Mouse (Mus musculus): ENCODE results near the gene Tsks. TPM values are rescaled to one million over a fixed set of nuclear protein-coding genes. Genes with fewer than 3 reads are reported as not detected.

Gene Tsks
- polyA plus RNA-seq, 1 experiment: not detected

- peaks cover 13% of the 10 kb centered on the region for H3K4me1 ChIP-seq (ENCODE audit: control insufficient read depth, insufficient read depth, low read length)
- no peak overlapping the region for H3K27ac ChIP-seq (ENCODE audit: insufficient read depth, low read depth, low read length)
- no peak overlapping the region for H3K4me3 ChIP-seq (ENCODE audit: insufficient read depth, low read length)
- TF ChIP-seq CTCF (IDR thresholded peaks at IDR 0.05; ENCODE audit: low read depth, low read length) (no peak), POLR2A (IDR thresholded peaks at IDR 0.05; ENCODE audit: borderline replicate concordance, low read depth, low read length) (no peak)
Measured at GRCm38 (mm10) chr7:44957183-44957835, 14.3 kb downstream of the Tsks start.

- TF ChIP-seq POLR2A (IDR thresholded peaks at IDR 0.05; ENCODE audit: borderline replicate concordance, low read depth, low read length): no peak
- no peak for TF ChIP-seq CTCF (IDR thresholded peaks at IDR 0.05; ENCODE audit: low read depth, low read length)
- Histone ChIP-seq H3K27ac (ENCODE audit: insufficient read depth, low read depth, low read length) (no peak overlapping the region), H3K4me1 (ENCODE audit: control insufficient read depth, insufficient read depth, low read length) (peaks cover 16% of the 10 kb centered on the region), H3K4me3 (ENCODE audit: insufficient read depth, low read length) (no peak overlapping the region)
Measured at GRCm38 (mm10) chr7:44958208-44958607, 15.2 kb downstream of the Tsks start.

GRCm38 (mm10) chr7:44959281-44959680, 16.3 kb downstream of the Tsks start:
- peaks cover 16% of the 10 kb centered on the region for H3K4me1 ChIP-seq (ENCODE audit: control insufficient read depth, insufficient read depth, low read length)
- no peak for TF ChIP-seq POLR2A (IDR thresholded peaks at IDR 0.05; ENCODE audit: borderline replicate concordance, low read depth, low read length)
- TF ChIP-seq CTCF (IDR thresholded peaks at IDR 0.05; ENCODE audit: low read depth, low read length): no peak
- no peak overlapping the region for H3K27ac ChIP-seq (ENCODE audit: insufficient read depth, low read depth, low read length)
- no peak overlapping the region for H3K4me3 ChIP-seq (ENCODE audit: insufficient read depth, low read length)

GRCm38 (mm10) chr7:44959874-44960511, 17.0 kb downstream of the Tsks start:
- Histone ChIP-seq H3K4me1 (ENCODE audit: control insufficient read depth, insufficient read depth, low read length) (peaks cover 16% of the 10 kb centered on the region), H3K4me3 (ENCODE audit: insufficient read depth, low read length) (no peak overlapping the region), H3K27ac (ENCODE audit: insufficient read depth, low read depth, low read length) (no peak overlapping the region)
- no peak for TF ChIP-seq POLR2A (IDR thresholded peaks at IDR 0.05; ENCODE audit: borderline replicate concordance, low read depth, low read length)
- TF ChIP-seq CTCF (IDR thresholded peaks at IDR 0.05; ENCODE audit: low read depth, low read length): no peak

GRCm38 (mm10) chr7:44960512-44960910, 17.5 kb downstream of the Tsks start:
- TF ChIP-seq CTCF (IDR thresholded peaks at IDR 0.05; ENCODE audit: low read depth, low read length) (no peak), POLR2A (IDR thresholded peaks at IDR 0.05; ENCODE audit: borderline replicate concordance, low read depth, low read length) (no peak)

GRCm38 (mm10) chr7:44962337-44962736, 19.3 kb downstream of the Tsks start:
- Histone ChIP-seq H3K4me1 (ENCODE audit: control insufficient read depth, insufficient read depth, low read length) (peaks cover 16% of the 10 kb centered on the region), H3K27ac (ENCODE audit: insufficient read depth, low read depth, low read length) (no peak overlapping the region), H3K4me3 (ENCODE audit: insufficient read depth, low read length) (no peak overlapping the region)
- TF ChIP-seq POLR2A (IDR thresholded peaks at IDR 0.05; ENCODE audit: borderline replicate concordance, low read depth, low read length) (no peak), CTCF (IDR thresholded peaks at IDR 0.05; ENCODE audit: low read depth, low read length) (no peak)

More at GRCm38 (mm10) chr7:44960512-44960910, 17.5 kb downstream of the Tsks start:
- Histone ChIP-seq H3K27ac (ENCODE audit: insufficient read depth, low read depth, low read length) (no peak overlapping the region), H3K4me1 (ENCODE audit: control insufficient read depth, insufficient read depth, low read length) (peaks cover 16% of the 10 kb centered on the region), H3K4me3 (ENCODE audit: insufficient read depth, low read length) (no peak overlapping the region)

- Histone ChIP-seq H3K27ac (ENCODE audit: insufficient read depth, low read depth, low read length) (no peak overlapping the region), H3K4me1 (ENCODE audit: control insufficient read depth, insufficient read depth, low read length) (peaks cover 16% of the 10 kb centered on the region), H3K4me3 (ENCODE audit: insufficient read depth, low read length) (no peak overlapping the region)
- no peak for TF ChIP-seq CTCF (IDR thresholded peaks at IDR 0.05; ENCODE audit: low read depth, low read length)
- TF ChIP-seq POLR2A (IDR thresholded peaks at IDR 0.05; ENCODE audit: borderline replicate concordance, low read depth, low read length): no peak
Measured at GRCm38 (mm10) chr7:44962831-44963230, 19.8 kb downstream of the Tsks start.

- Histone ChIP-seq H3K4me1 (ENCODE audit: control insufficient read depth, insufficient read depth, low read length) (peaks cover 14% of the 10 kb centered on the region), H3K4me3 (ENCODE audit: insufficient read depth, low read length) (no peak overlapping the region), H3K27ac (ENCODE audit: insufficient read depth, low read depth, low read length) (no peak overlapping the region)
- TF ChIP-seq POLR2A (IDR thresholded peaks at IDR 0.05; ENCODE audit: borderline replicate concordance, low read depth, low read length) (no peak), CTCF (IDR thresholded peaks at IDR 0.05; ENCODE audit: low read depth, low read length) (no peak)
Measured at GRCm38 (mm10) chr7:44964990-44965389, 22.0 kb downstream of the Tsks start.

GRCm38 (mm10) chr7:44965975-44966374, 23.0 kb downstream of the Tsks start:
- H3K4me1 ChIP-seq (ENCODE audit: control insufficient read depth, insufficient read depth, low read length): peaks cover 12% of the 10 kb centered on the region
- no peak overlapping the region for H3K4me3 ChIP-seq (ENCODE audit: insufficient read depth, low read length)
- H3K27ac ChIP-seq (ENCODE audit: insufficient read depth, low read depth, low read length): no peak overlapping the region
- TF ChIP-seq CTCF (IDR thresholded peaks at IDR 0.05; ENCODE audit: low read depth, low read length): no peak
- no peak for TF ChIP-seq POLR2A (IDR thresholded peaks at IDR 0.05; ENCODE audit: borderline replicate concordance, low read depth, low read length)

- Histone ChIP-seq H3K4me3 (ENCODE audit: insufficient read depth, low read length) (no peak overlapping the region), H3K4me1 (ENCODE audit: control insufficient read depth, insufficient read depth, low read length) (peaks cover 8% of the 10 kb centered on the region), H3K27ac (ENCODE audit: insufficient read depth, low read depth, low read length) (no peak overlapping the region)
- TF ChIP-seq CTCF (IDR thresholded peaks at IDR 0.05; ENCODE audit: low read depth, low read length) (no peak), POLR2A (IDR thresholded peaks at IDR 0.05; ENCODE audit: borderline replicate concordance, low read depth, low read length) (no peak)
Measured at GRCm38 (mm10) chr7:44966638-44967037, 23.6 kb downstream of the Tsks start.

Measured in bone marrow macrophage, adult 2 months (primary cell).